Mouse (Mus musculus) MEL (cell line): ENCODE measurements at regions not wholly inside any gene's neighbourhood (a gene's known extent, or its start where the extent isn't known, plus 50 kb on each side); places are given as distances from the start of the nearest gene placed in this dataset.

Experiments used
- DNase-seq: peaks from one replicate; pipeline ENCODE4 v3.0.0; 2011; ENCODE audit warnings: low read depth, low spot score
- H3K27ac ChIP-seq: 2 replicates; pipeline ENCODE4 v1.5.1; 2012; ENCODE audit warnings: low read depth, mild to moderate bottlenecking, control low read depth, low read length, moderate library complexity; ENCODE audit not compliant: control insufficient read depth
- H3K27me3 ChIP-seq, 2 experiments: fragments of 150-350 bp in 1 of 2; sonication (generic) in 1 of 2; 2 replicates each; pipeline ENCODE4 v1.6.1; 2012; ENCODE audit warnings: low read length in 2 of 2, mild to moderate bottlenecking in 2 of 2, improper control_type of control experiment in 1 of 2, moderate library complexity in 1 of 2; ENCODE audit not compliant: insufficient read depth in 2 of 2, control insufficient read depth in 1 of 2
- H3K36me3 ChIP-seq, 2 experiments: 2 replicates each; pipeline ENCODE4 v1.6.1; 2012 to 2014; ENCODE audit warnings: low read length in 2 of 2, improper control_type of control experiment in 1 of 2, inconsistent platforms in 1 of 2, mild to moderate bottlenecking in 1 of 2; ENCODE audit not compliant: insufficient read depth in 2 of 2, control insufficient read depth in 1 of 2
- H3K4me1 ChIP-seq, 2 experiments: fragments of 150-350 bp in 1 of 2; sonication (generic) in 1 of 2; 2 replicates each; pipeline ENCODE4 v1.6.1; 2012; ENCODE audit warnings: low read length in 2 of 2, improper control_type of control experiment in 1 of 2, mild to moderate bottlenecking in 1 of 2; ENCODE audit not compliant: insufficient read depth in 2 of 2, control insufficient read depth in 1 of 2
- H3K4me3 ChIP-seq, 2 experiments: fragments of 150-350 bp in 1 of 2; sonication (generic) in 1 of 2; 2 replicates each; pipeline ENCODE4 v1.5.1; 2012; ENCODE audit warnings: low read depth in 2 of 2, low read length in 2 of 2, mild to moderate bottlenecking in 2 of 2, moderate library complexity in 2 of 2, control low read depth in 1 of 2, improper control_type of control experiment in 1 of 2; ENCODE audit not compliant: control insufficient read depth in 1 of 2, insufficient read depth in 1 of 2
- H3K79me2 ChIP-seq: 2 replicates; pipeline ENCODE4 v1.6.1; 2012; ENCODE audit warnings: mild to moderate bottlenecking, low read length, moderate library complexity; ENCODE audit not compliant: control insufficient read depth, poor library complexity, insufficient read depth
- H3K9ac ChIP-seq: 2 replicates; pipeline ENCODE4 v1.6.1; 2012; ENCODE audit warnings: low read depth, mild to moderate bottlenecking, control low read depth, low read length, moderate library complexity; ENCODE audit not compliant: control insufficient read depth, poor library complexity, severe bottlenecking
- H3K9me3 ChIP-seq: fragments of 150-350 bp; sonication (generic); replicated peaks from 2 replicates; pipeline ENCODE4 v1.6.1; 2012; ENCODE audit warnings: mild to moderate bottlenecking, low read length, improper control_type of control experiment, moderate library complexity; ENCODE audit not compliant: insufficient read depth
- CHD2 ChIP-seq: IDR thresholded peaks from 2 replicates; pipeline ENCODE4 v1.6.1; 2011; ENCODE audit warnings: low read length, improper control_type of control experiment
- CTCF ChIP-seq, 3 experiments: IDR thresholded peaks in 2 of 3; conservative IDR thresholded peaks in 1 of 3; 2 replicates each; pipeline ENCODE4 v1.5.1; 2011 to 2012; ENCODE audit warnings: low read length in 3 of 3, low read depth in 2 of 3, mild to moderate bottlenecking in 2 of 3, improper control_type of control experiment in 1 of 3, inconsistent platforms in 1 of 3, mixed read lengths in 1 of 3, moderate library complexity in 1 of 3; ENCODE audit not compliant: control insufficient read depth in 1 of 3, insufficient read depth in 1 of 3, poor library complexity in 1 of 3, severe bottlenecking in 1 of 3
- ETS1 ChIP-seq: IDR thresholded peaks from 2 replicates; pipeline ENCODE4 v1.6.1; 2012; ENCODE audit warnings: low read depth, mild to moderate bottlenecking, inconsistent platforms, low read length, improper control_type of control experiment, moderate library complexity
- HCFC1 ChIP-seq: IDR thresholded peaks from 2 replicates; pipeline ENCODE4 v1.6.1; 2012; ENCODE audit warnings: low read depth, mild to moderate bottlenecking, inconsistent platforms, low read length, improper control_type of control experiment, moderate library complexity
- KAT2A ChIP-seq: conservative IDR thresholded peaks from 2 replicates; pipeline ENCODE4 v1.6.1; 2012; ENCODE audit warnings: low read depth, low read length, improper control_type of control experiment, inconsistent platforms
- MAFK ChIP-seq: IDR thresholded peaks from 2 replicates; pipeline ENCODE4 v1.6.1; 2011; ENCODE audit warnings: low read depth, mild to moderate bottlenecking, low read length, improper control_type of control experiment, borderline replicate concordance
- MAX ChIP-seq: IDR thresholded peaks from 2 replicates; pipeline ENCODE4 v1.6.1; 2011; ENCODE audit warnings: low read length, improper control_type of control experiment
- MEF2A ChIP-seq: IDR thresholded peaks from 2 replicates; pipeline ENCODE4 v1.6.1; 2014; ENCODE audit warnings: low read depth, mild to moderate bottlenecking, inconsistent platforms, low read length, improper control_type of control experiment; ENCODE audit not compliant: poor library complexity, insufficient replicate concordance, severe bottlenecking; ENCODE audit errors: extremely low read depth
- MYB ChIP-seq: IDR thresholded peaks from 2 replicates; pipeline ENCODE4 v1.6.1; 2011; ENCODE audit warnings: mild to moderate bottlenecking, low read depth, low read length, improper control_type of control experiment
- MYC ChIP-seq: IDR thresholded peaks from 2 replicates; pipeline ENCODE4 v1.6.1; 2011; ENCODE audit warnings: low read depth, mild to moderate bottlenecking, low read length, improper control_type of control experiment, moderate library complexity
- NRF1 ChIP-seq: IDR thresholded peaks from 2 replicates; pipeline ENCODE4 v1.6.1; 2014; ENCODE audit warnings: low read depth, mild to moderate bottlenecking, inconsistent platforms, low read length, improper control_type of control experiment, moderate library complexity; ENCODE audit not compliant: poor library complexity, insufficient read depth, severe bottlenecking
- POLR2A ChIP-seq, 2 experiments: IDR thresholded peaks; 2 replicates each; pipeline ENCODE4 v1.6.1; 2011 to 2012; ENCODE audit warnings: low read length in 2 of 2, mild to moderate bottlenecking in 2 of 2, control low read depth in 1 of 2, improper control_type of control experiment in 1 of 2, low read depth in 1 of 2, moderate library complexity in 1 of 2; ENCODE audit not compliant: control insufficient read depth in 1 of 2, insufficient read depth in 1 of 2, poor library complexity in 1 of 2
- POLR2AphosphoS2 ChIP-seq: IDR thresholded peaks from 2 replicates; pipeline ENCODE4 v1.6.1; 2011; ENCODE audit warnings: low read length, improper control_type of control experiment
- POLR2AphosphoS5 ChIP-seq: IDR thresholded peaks from 2 replicates; pipeline ENCODE4 v1.6.1; 2012; ENCODE audit warnings: low read depth, borderline replicate concordance, mild to moderate bottlenecking, inconsistent platforms, low read length, moderate library complexity, mixed read lengths
- RAD21 ChIP-seq: IDR thresholded peaks from 2 replicates; pipeline ENCODE4 v1.6.1; 2011; ENCODE audit warnings: mild to moderate bottlenecking, low read depth, low read length, improper control_type of control experiment
- RCOR1 ChIP-seq: IDR thresholded peaks from 2 replicates; pipeline ENCODE4 v1.6.1; 2012; ENCODE audit warnings: low read depth, mild to moderate bottlenecking, inconsistent platforms, low read length, improper control_type of control experiment
- SMC3 ChIP-seq: IDR thresholded peaks from 2 replicates; pipeline ENCODE4 v1.6.1; 2011; ENCODE audit warnings: low read depth, low read length, improper control_type of control experiment
- TAL1 ChIP-seq: IDR thresholded peaks from 2 replicates; pipeline ENCODE4 v1.6.1; 2012; ENCODE audit warnings: mild to moderate bottlenecking, inconsistent platforms, low read length, moderate library complexity, mixed read lengths
- TBP ChIP-seq: IDR thresholded peaks from 2 replicates; pipeline ENCODE4 v1.8.0; 2011; ENCODE audit warnings: low read depth, low read length, improper control_type of control experiment
- ZKSCAN1 ChIP-seq: IDR thresholded peaks from 2 replicates; pipeline ENCODE4 v1.6.1; 2012; ENCODE audit warnings: low read depth, mild to moderate bottlenecking, inconsistent platforms, low read length, improper control_type of control experiment, moderate library complexity
- ZMIZ1 ChIP-seq: IDR thresholded peaks from 2 replicates; pipeline ENCODE4 v1.6.1; 2012; ENCODE audit warnings: low read depth, mild to moderate bottlenecking, inconsistent platforms, low read length, improper control_type of control experiment, moderate library complexity

DNA sequence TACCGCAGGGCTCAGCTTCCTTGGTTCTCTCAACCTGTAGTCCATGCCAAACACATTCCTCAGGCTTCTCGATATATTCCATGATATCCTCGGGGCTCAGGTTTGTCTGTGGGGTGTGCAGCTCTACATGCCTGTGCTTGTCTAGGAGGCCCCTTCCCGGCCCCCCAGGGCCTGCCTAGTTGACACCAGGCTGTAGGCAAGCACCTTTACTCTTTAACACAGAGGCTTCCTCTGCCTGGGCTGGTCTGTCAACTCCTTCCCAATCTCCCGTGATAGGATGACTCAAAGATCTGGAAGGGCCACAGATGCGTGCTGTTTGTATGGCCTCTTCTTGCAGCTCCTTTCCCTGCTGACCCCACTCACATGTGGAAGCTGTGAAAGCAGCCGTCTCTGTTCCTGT, 150.4 kb upstream of the Adam6b start:
- Histone ChIP-seq H3K4me1 (no peaks in the 10 kb centered on the region), H3K36me3 (no peaks in the 10 kb centered on the region), H3K27ac (no peak overlapping the region), H3K9ac (no peak overlapping the region), H3K27me3 (no peaks in the 10 kb centered on the region), H3K4me3 (no peak overlapping the region), H3K79me2 (no peaks in the 10 kb centered on the region)
- no peak for DNase-seq
- TF ChIP-seq POLR2AphosphoS2 (no peak), MYC (no peak), CTCF (IDR thresholded peaks at IDR 0.05 in 2 of 3, conservative IDR thresholded peaks at IDR 0.05 in 1 of 3; ENCODE audit: control insufficient read depth in 1 of 3, insufficient read depth in 1 of 3, low read depth in 2 of 3, low read length in 3 of 3, poor library complexity in 1 of 3, severe bottlenecking in 1 of 3) (no peak), TAL1 (no peak), CHD2 (no peak), SMC3 (no peak), MAX (no peak), MEF2A (no peak), POLR2A (IDR thresholded peaks at IDR 0.05; ENCODE audit: control insufficient read depth in 1 of 2, insufficient read depth in 1 of 2, low read depth in 1 of 2, low read length in 2 of 2, poor library complexity in 1 of 2) (no peak), MAFK (no peak), HCFC1 (no peak), TBP (no peak), MYB (no peak)
- TF ChIP-seq, all 39 proteins: peak for 0
- no peaks in the 10 kb centered on the region for H3K9me3 ChIP-seq

DNA sequence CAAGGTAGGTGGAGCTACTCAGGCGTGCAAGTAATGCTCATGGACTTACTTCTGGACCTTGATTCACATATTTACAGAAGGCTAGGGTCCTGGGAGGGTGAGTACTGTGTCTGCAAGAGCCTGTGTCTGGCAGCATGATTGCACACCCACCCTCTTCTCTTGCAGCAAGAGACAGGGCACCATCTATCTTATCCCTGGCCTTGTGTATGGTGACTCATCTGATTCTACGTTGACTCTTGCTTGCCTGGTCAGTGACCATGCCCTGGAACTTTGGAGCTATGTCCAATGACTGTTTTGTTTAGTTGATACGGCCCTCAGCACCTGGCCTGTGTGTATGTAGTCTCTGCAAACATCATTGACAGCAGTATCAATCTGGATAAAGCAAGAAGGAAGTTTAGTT, 148.3 kb upstream of the Adam6b start:
- no peaks in the 10 kb centered on the region for H3K9me3 ChIP-seq
- no peaks in the 10 kb centered on the region for H3K27me3 ChIP-seq
- H3K27ac ChIP-seq = no peak overlapping the region
- H3K36me3 ChIP-seq = no peaks in the 10 kb centered on the region
- no peaks in the 10 kb centered on the region for H3K79me2 ChIP-seq
- DNase-seq = no peak
- no peak for TF ChIP-seq ZMIZ1
- no peak for TF ChIP-seq NRF1
- no peak for TF ChIP-seq ZKSCAN1
- TF ChIP-seq RAD21 = no peak
- no peak for TF ChIP-seq POLR2AphosphoS5
- no peak for TF ChIP-seq ETS1
- TF ChIP-seq CTCF (IDR thresholded peaks at IDR 0.05 in 2 of 3, conservative IDR thresholded peaks at IDR 0.05 in 1 of 3; ENCODE audit: control insufficient read depth in 1 of 3, insufficient read depth in 1 of 3, low read depth in 2 of 3, low read length in 3 of 3, poor library complexity in 1 of 3, severe bottlenecking in 1 of 3) = no peak
- TF ChIP-seq RCOR1 = no peak
- no peak for TF ChIP-seq CHD2
- TF ChIP-seq KAT2A = no peak
- TF ChIP-seq TBP = no peak
- no peak overlapping the region for H3K9ac ChIP-seq
- H3K4me1 ChIP-seq = no peaks in the 10 kb centered on the region
- H3K4me3 ChIP-seq = no peak overlapping the region
